Mouse (Mus musculus): Measurements from ENCODE around the gene Fam173b. TPM values are rescaled to one million over a fixed set of nuclear protein-coding genes. Genes with fewer than 3 reads are reported as not detected.

Fam173b gene
- 4.7 and 5.9 TPM in 2 replicates for total RNA-seq (2023)

GRCm38 (mm10) chr15:31601646-31602374 lies at the start of gene Fam173b, which contains the start of gene Cct5:
Gene Fam173b (plus strand): TSS chr15:31601852.
Gene Cct5 (minus strand): TSS chr15:31601804.

GRCm38 (mm10) chr15:31565184-31565583 lies 36.5 kb upstream of the Fam173b start, which contains the start of gene Cmbl:
Gene Cmbl (plus strand): TSS chr15:31565389.

Other genes starting within 250 kb of the Fam173b start
- 77.5 and 119 TPM in 2 replicates for gene Ankrd33b, start 234.1 kb upstream of the Fam173b start, total RNA-seq (2023)
- gene Ropn1l, start 148.1 kb upstream of the Fam173b start, total RNA-seq (2023) = 1.0 and 1.4 TPM in 2 replicates
- 47.5 and 60.5 TPM in 2 replicates for gene March6, start 70.8 kb upstream of the Fam173b start, total RNA-seq (2023)
- not detected in 2 replicates for gene Cmbl, start 36.5 kb upstream of the Fam173b start, total RNA-seq (2023)
- 93.1 and 93.7 TPM in 2 replicates for gene Cct5, start within 50 bp of the Fam173b start, total RNA-seq (2023)